Mouse (Mus musculus): Measurements from ENCODE around the gene Vmn1r168.
"Not testable (repeated sequence)": the region's sequence is repeated elsewhere in the genome, so short reads cannot be mapped to it uniquely, and the experiment has no call there.

The Vmn1r168 gene

GRCm38 (mm10) chr7:23539432-23539831 lies at the start of gene Vmn1r168:
Gene Vmn1r168, plus strand, starts transcription at chr7:23539732.
- DNase-seq (ENCODE audit: low spot score) = not testable (repeated sequence)

DNA sequence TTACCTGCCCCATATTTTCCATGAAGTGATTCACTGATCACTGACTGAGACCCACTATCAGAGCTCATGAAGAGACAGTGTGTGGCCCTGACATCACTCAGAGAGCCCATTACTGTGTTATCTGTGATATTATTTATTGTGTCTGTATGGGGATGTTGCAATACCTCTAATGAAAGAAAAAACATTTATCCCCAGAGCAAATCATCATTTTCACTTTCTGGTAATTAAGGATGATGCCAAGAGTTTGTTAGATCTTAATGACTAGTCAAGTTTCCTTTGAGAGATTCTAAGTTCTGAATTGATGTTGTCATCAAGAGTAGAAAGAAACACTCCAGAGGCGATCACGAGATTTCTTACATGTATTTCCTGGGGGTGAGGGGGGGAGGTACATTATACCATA lies 32.4 kb upstream of the Vmn1r168 start, which contains the start of gene Vmn1r167:
Vmn1r167 (minus strand) TSS at position 101 of the 400 bp plus-strand sequence.
- DNase-seq (ENCODE audit: low spot score) = not testable (repeated sequence)

- not testable (repeated sequence) for DNase-seq (ENCODE audit: low spot score)
Observed at GRCm38 (mm10) chr7:23575226-23575625, 35.7 kb downstream of the Vmn1r168 start, which contains the start of gene Vmn1r169. Gene Vmn1r169, plus strand, starts transcription at chr7:23575526.

Measured in c-Kit-positive CD71-positive TER-119-positive erythroid progenitor cells, embryonic 14.5 days (primary cell).